Mouse (Mus musculus): ENCODE results near the gene Shmt2.

Gene Shmt2

GRCm38 (mm10) chr10:127522088-127522581 is at the start of gene Shmt2:
Gene Shmt2 (minus strand): TSS chr10:127522444.
- DNase-seq (ENCODE audit: low spot score) = peak; percentile 94

- no peak for DNase-seq (ENCODE audit: low spot score)
These were observed 48.8 kb upstream of the Shmt2 start for GRCm38 (mm10) chr10:127570937-127571641.

GRCm38 (mm10) chr10:127570384-127570783 is 48.1 kb upstream of the Shmt2 start:
- DNase-seq (ENCODE audit: low spot score) = no peak

DNA sequence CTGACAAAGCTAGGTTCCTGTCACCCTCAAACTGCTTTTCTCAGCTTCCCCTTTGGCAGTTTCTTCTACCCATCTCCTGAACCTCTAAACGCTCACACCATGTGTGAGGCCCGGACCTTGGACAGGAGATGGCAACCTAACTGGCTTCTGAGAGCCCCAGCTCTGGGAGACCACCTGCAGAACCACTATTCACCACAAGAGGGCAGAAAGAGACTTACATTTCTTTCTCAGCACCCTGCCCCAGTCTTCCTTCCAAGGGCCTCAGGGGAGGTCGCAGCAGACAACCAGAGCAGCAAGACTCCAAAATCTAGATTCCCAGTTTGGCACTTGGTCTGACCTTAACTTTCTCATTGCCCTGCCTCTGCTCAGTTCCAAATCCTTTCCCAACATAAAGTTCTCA is 47.2 kb upstream of the Shmt2 start:
- DNase-seq (ENCODE audit: low spot score) = peak; percentile 83

DNA sequence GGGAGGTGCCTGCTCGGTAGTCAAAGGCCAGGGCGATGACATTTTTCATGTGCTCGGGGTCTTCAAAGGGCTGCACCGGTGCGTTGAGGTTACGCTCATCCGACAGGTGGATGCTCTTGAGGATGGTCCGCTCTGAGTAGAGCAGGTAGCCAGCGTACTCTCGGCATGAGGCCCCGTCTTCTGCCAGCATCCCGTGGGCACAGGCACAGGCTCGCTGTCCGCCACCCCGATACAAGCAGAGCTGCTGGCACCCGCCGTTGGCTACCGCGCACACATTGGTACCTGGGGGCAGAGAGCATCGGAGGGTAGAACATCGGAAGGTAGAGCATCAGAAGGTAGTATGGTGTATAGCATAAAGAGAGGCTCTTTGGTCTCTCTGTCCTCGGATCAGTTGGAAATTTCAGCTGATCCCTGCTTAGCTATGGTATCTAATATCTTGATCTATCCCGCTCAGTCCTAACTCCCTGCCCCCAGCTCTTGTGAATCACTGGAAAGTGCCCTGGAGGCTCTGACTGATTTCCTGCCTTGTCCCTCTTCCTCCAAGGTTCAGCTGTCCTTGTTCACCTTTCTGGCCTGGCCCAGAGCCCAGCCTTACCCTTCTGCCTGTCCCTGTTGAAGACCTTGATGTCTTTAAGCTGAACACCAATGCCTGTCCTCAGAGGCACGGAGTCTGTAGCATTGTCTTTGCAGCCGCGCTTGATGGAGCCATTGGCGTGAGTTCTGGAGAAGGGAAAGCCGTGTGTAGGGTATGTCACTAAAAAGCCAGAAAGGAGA is 44.5 kb upstream of the Shmt2 start:
- no peak for DNase-seq (ENCODE audit: low spot score)

GRCm38 (mm10) chr10:127564301-127564700 is 42.1 kb upstream of the Shmt2 start:
- DNase-seq (ENCODE audit: low spot score) = no peak

DNA sequence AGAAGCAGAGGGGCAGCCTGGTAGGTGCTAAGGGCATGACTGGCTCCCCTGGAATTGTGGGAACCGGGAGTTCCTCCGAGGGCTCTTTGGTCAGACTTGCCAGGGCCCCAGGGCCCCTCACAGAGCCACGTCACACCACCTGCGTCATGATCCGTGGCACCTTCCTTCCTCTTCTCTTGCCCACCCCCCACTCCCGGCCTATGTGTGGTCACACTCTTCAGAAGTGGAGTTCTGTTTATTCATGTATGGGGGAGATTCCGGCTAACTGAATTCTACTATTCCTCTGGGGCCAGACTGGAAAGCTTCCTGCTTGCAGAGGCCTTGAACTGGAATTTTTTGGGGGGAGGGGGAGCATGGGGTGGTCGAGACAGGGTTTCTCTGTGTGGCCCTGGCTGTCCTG is 41.6 kb upstream of the Shmt2 start:
- no peak for DNase-seq (ENCODE audit: low spot score)

- no peak for DNase-seq (ENCODE audit: low spot score)
These were observed 38.9 kb upstream of the Shmt2 start for GRCm38 (mm10) chr10:127561145-127561544.

DNA sequence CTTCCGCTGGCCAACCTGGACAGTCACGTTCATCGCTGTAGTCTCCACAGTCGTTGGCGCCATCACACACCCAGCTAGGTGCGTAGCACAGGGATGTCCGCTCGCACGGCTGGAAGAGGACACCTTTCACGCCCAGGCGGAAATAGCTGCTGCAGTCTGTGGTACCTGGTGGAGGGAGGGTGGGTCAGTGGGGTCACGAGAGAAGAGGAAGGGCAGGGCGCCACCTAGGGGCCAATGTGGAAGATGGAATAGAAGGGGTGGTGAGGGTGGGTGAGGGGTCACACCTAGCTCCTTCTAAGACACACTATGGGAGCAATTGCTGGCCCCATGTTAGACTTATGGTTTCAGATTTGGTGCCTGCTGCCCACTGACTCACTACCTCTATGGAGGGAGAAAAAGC is 35.2 kb upstream of the Shmt2 start:
- no peak for DNase-seq (ENCODE audit: low spot score)

GRCm38 (mm10) chr10:127555703-127556102 is 33.5 kb upstream of the Shmt2 start:
- peak; percentile 72 for DNase-seq (ENCODE audit: low spot score)

GRCm38 (mm10) chr10:127549892-127550291 is 27.6 kb upstream of the Shmt2 start:
- no peak for DNase-seq (ENCODE audit: low spot score)

- DNase-seq (ENCODE audit: low spot score) = no peak
These were observed 26.0 kb upstream of the Shmt2 start for GRCm38 (mm10) chr10:127548236-127548635.

DNA sequence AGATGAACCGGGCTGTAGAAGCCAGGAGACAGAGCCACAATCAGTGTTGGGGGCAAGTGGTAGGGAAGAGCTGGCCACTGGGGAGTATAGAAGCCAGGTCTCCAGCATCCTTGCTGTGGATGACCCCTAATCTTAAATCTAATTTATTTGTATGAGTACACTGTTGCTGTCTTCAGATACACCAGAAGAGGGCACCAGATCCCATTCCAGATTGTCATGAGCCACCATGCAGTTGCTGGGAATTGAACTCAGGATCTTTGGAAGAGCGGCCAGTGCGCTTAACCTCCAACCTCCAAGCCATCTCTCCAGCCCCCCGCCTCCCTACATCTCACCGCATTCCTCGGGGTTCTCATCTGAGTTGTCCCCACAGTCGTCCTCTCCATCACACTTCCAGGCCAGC is 24.3 kb upstream of the Shmt2 start:
- DNase-seq (ENCODE audit: low spot score) = no peak

GRCm38 (mm10) chr10:127544375-127544774 is 22.1 kb upstream of the Shmt2 start:
- DNase-seq (ENCODE audit: low spot score) = no peak

GRCm38 (mm10) chr10:127543916-127544315 is 21.7 kb upstream of the Shmt2 start:
- no peak for DNase-seq (ENCODE audit: low spot score)

DNA sequence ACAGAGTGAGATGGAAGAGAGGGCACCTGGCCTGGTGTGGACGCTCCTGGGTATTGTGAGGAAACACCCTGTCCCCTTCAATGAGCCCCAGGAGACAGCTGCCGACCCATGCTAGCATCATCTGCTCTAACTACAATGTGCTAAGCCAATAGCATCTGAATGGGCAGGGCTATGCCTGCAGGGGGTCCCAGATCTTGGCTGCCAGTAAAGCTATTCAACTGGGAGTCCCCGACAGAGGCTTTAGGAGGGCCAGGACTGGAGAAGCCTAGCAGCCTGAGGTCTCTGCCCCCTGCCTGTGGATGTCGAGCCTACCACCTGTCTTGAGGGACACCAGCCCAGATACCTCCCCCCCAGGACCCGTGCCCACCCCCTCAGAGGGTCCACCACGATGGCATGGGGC is 20.5 kb upstream of the Shmt2 start:
- no peak for DNase-seq (ENCODE audit: low spot score)

DNA sequence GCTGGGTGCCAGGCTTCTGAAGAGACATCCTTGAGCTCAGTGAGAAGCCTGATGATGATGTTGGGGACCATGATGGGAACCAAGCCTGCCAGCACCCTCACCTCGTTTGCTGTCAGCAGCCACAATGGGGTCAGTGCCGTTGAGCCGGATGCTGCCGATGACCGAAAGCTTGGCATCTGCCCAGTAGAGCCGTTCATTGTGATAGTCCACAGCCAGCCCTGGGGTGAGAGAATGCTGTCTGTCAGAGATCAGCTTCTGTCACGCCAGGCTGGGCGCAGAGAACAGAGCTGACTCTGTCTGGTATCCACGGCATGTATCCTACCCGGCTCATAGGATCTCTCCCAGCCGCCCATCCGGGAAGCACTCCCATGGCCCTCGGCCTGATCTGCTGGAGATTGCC is 19.8 kb upstream of the Shmt2 start:
- DNase-seq (ENCODE audit: low spot score) = no peak

- DNase-seq (ENCODE audit: low spot score) = no peak
These were observed 19.3 kb upstream of the Shmt2 start for GRCm38 (mm10) chr10:127541510-127541909.

DNA sequence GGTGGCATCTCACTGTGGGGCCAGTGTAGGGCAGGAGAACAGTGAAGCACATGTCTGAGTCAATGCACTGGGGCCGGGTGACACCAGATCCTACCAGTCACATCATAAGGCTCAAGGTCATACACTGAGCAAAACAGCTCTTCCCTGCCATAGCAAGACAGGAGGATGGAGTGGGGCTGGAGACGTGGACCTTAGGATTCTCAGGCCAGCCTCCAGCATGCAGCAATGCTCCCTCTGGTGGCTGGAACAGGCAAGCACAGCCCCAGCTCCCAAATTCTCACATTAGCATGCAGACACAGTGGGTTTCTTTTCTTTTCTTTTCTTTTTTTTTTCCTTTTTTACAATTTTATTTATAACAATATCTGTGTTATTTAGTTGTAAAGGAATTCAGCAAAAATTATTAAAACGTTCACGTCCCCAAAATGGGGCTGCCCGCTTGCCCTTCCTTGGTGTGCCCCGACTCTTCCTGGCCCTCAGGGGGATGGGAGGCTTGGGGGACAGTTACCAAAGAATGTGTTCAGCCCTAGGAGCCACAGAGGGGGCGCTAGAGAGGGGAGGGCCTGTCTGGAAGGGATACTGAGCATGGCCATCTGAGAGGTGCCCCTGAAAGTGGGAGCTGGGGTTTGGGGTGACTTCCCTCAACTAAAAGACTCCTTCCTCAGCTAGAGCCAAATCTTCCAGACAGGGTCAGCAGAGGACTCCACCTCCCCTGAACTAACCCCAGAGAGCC is 15.8 kb upstream of the Shmt2 start:
- peak; percentile 89 for DNase-seq (ENCODE audit: low spot score)

DNA sequence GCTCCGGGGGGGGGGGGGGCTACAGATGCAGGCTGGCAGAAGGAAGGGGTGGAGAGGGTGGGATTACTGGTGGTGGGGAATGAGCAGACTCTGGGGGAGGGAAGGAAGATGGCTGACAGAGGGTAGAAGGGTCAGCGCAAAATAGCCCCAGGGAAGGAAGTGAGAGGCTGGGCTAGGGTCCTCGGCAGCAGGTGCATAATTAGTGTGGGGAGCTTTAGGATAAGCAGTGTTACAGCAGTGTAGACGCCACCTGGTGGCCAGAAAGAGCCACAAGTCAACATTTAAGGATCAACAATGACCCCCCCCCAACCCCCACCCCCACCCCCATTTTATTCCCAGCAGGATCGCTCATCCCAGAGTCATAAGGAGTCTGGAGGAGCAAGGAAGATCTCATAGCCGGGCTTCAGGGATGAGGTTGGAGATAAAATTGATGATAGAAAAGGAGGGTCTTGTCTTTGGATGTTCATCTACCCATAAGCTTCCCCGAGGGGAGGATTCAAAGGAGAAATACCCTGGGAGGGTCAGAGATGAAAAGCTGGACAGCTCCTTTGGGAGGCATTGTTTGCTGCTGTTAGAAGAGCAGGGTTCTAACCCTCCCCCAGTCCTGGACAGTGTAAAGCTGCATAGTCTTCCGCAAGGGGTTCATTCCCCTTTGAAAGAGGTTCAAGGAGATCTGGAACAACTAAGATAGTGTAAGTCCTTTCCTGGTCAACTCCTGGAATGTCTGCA is 14.5 kb upstream of the Shmt2 start:
- DNase-seq (ENCODE audit: low spot score) = peak; percentile 76

DNA sequence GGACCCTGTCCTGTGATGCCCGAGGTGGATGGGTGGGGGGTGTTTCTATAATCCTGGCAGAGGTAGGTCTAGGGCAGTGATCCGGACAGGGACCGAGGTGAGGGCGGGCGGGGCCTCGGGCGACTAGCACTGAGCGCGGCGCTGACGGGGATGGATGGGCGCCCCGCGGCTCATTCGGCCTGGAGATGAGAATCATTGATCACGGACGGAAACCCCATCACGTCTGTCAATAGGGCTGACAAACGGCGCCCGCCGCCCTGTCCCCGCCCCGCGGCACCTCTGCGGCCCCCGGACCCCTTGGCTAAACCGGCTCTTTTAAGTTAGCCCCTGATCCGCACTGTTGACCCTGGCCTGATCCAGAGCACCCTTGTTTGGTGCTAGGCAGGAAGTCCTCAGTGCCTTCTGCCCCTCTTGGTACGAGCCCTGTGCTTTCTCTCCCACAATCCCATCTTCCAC is 12.7 kb upstream of the Shmt2 start:
- no peak for DNase-seq (ENCODE audit: low spot score)

Data from embryo, embryonic 10 days (tissue).